Mouse (Mus musculus) heart, adult 2 months (tissue): ENCODE measurements around the gene Aebp1.

Experiments used
- CTCF ChIP-seq: fragments of 200-600 bp; IDR thresholded peaks from 2 replicates; pipeline ENCODE4 v1.8.1; 2022; ENCODE audit warnings: antibody characterized with exemption, mild to moderate bottlenecking, moderate library complexity
- POLR2A ChIP-seq: fragments of 200-500 bp; IDR thresholded peaks from 2 replicates; pipeline ENCODE4 v1.6.1; 2011; ENCODE audit warnings: mild to moderate bottlenecking, low read depth, low read length, control low read depth; ENCODE audit not compliant: insufficient read depth

- TF ChIP-seq CTCF: no peak
- TF ChIP-seq POLR2A: no peak
Observed at GRCm38 (mm10) chr11:5828509-5829191, 33.1 kb upstream of the Aebp1 start.
